ENCODE assay signal across 16 mouse cellular contexts in the genomic region with DNA sequence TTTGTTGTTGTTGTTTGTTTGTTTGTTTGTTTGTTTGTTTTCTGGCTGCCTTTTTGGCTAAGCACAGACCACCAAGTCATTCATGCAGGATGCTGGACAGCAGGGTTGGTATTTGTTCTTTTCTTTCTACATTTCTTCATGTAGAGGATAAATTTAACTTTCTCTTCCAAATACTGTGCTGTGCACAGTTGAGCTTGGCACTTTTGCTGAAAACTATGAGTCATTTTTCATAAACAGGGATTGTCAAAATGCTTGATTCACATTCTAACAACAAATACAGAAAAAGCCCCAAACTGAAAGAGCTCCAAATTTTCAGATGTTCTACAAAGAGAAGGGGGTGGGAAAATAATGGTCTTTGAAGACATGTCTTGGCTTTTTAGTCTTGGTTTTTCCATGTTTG.
"Had no signal": no experiment of that assay in that cellular context is flagged by ENCODE, and none has a peak within 500 bp of the region (broad histone marks: within the 10 kb centered on the region; RNA-seq: fewer than 3 reads in every experiment).

No protein-coding gene starts in this region.

- ATAC-seq: intestine, embryonic 16.5 days; liver, embryonic 12.5 days; midbrain, embryonic 13.5 days; midbrain, embryonic 16.5 days had no signal

- DNase-seq: kidney, adult 18-20 months; kidney, adult 9 months; kidney, postnatal 14 days; kidney, postnatal 4 days; liver; lung, adult 18-20 months; lung, postnatal 10 days; lung, postnatal 36 days; retina, postnatal 1 day; right cerebral cortex, postnatal 25 days; spleen, adult 18-20 months; thymus, postnatal 25 days had no signal
